7 mouse cellular contexts compared by ENCODE assay signal in the genomic region with DNA sequence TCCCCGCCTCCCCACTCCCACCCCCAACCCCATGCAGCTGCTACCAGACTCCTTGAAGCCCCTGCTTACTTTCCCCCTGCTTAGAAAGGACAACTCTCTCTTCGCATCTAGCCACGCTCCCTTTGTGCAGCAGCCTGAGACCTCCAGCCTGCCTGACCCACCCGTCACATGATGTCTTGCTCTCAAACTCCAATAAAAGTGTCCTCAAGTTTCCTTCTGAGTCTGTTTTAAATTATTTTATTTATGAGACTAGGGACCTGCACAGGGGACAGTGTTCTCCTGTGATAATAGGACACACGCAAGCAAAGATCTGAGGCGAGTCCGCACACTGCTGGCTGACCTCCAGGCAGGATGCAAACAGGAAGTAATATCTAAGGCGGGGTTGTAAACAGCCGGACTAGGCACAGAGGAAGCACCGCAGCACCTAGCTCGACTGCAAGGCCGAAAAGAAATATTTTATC. TPM values are rescaled to one million over a fixed set of nuclear protein-coding genes. Genes with fewer than 3 reads are reported as not detected.
DNase-seq lines count a peak whose midpoint lies in the region; ATAC-seq and TF ChIP-seq lines count a peak whose summit lies in the region.

No protein-coding gene starts in this region.

- H3K4me3 ChIP-seq in heart, embryonic 11.5 days (ENCODE audit: low read depth, low read length) = peak overlapping the region; percentile 37
- H3K4me3 ChIP-seq in lung, postnatal 0 days (ENCODE audit: low read depth, low read length) = peak overlapping the region; percentile 30
- H3K4me3 ChIP-seq in olfactory bulb, adult 2 months (ENCODE audit: insufficient read depth, low read depth, low read length) = peak overlapping the region; percentile 10; the same call in 1 of the 2 replicates

- no peaks in the 10 kb centered on the region for H3K9me3 ChIP-seq in heart, embryonic 11.5 days (replicated peaks; ENCODE audit: control insufficient read depth, low read length)
- no peaks in the 10 kb centered on the region for H3K9me3 ChIP-seq in lung, postnatal 0 days (ENCODE audit: low read length)

- H3K4me1 ChIP-seq in heart, embryonic 11.5 days (ENCODE audit: control insufficient read depth, insufficient read depth, low read length) = peaks cover 6% of the 10 kb centered on the region
- H3K4me1 ChIP-seq in lung, postnatal 0 days (ENCODE audit: insufficient read depth, low read depth, low read length) = peaks cover 6% of the 10 kb centered on the region; the same call in 1 of the 2 replicates
- no peaks in the 10 kb centered on the region for H3K4me1 ChIP-seq in olfactory bulb, adult 2 months (ENCODE audit: control insufficient read depth, insufficient read depth, low read length)

- peak; percentile 69 for DNase-seq in adrenal gland, adult 2 months
- DNase-seq in embryo, embryonic 9.5 days (ENCODE audit: extremely low spot score) = peak; percentile 70
- DNase-seq in kidney, adult 9 months = peak; percentile 57
- peak; percentile 79 for DNase-seq in lung, postnatal 0 days (ENCODE audit: low spot score)
- DNase-seq in thymus, postnatal 0 days (ENCODE audit: low spot score) = no peak

- TF ChIP-seq EP300 in lung, postnatal 0 days (IDR thresholded peaks at IDR 0.05) = peak; percentile 75

- no peak for TF ChIP-seq POLR2A in olfactory bulb, adult 2 months (IDR thresholded peaks at IDR 0.05; ENCODE audit: insufficient read depth, low read depth, low read length)

- peak overlapping the region; percentile 70 for H3K9ac ChIP-seq in heart, embryonic 11.5 days (ENCODE audit: low read depth, low read length)
- H3K9ac ChIP-seq in lung, postnatal 0 days (replicated peaks; ENCODE audit: low read depth) = 0 out of 2 replicates have a peak overlapping the region, but pooled peaks have one; percentile 27

- no peaks in the 10 kb centered on the region for H3K36me3 ChIP-seq in heart, embryonic 11.5 days (ENCODE audit: control insufficient read depth, insufficient read depth, low read length)
- H3K36me3 ChIP-seq in lung, postnatal 0 days (ENCODE audit: insufficient read depth, low read length) = no peaks in the 10 kb centered on the region

- peak overlapping the region; percentile 60 for H3K4me2 ChIP-seq in heart, embryonic 11.5 days
- peak overlapping the region; percentile 59 for H3K4me2 ChIP-seq in lung, postnatal 0 days (replicated peaks; ENCODE audit: low read depth, low read length)

- no peak overlapping the region; the same call in 1 of the 2 replicates for H3K27ac ChIP-seq in heart, embryonic 11.5 days (ENCODE audit: low read depth, low read length)
- H3K27ac ChIP-seq in lung, postnatal 0 days (ENCODE audit: low read length) = no peak overlapping the region
- H3K27ac ChIP-seq in olfactory bulb, adult 2 months (ENCODE audit: insufficient read depth, low read depth, low read length) = no peak overlapping the region

- ATAC-seq in heart, embryonic 11.5 days (replicated peaks; ENCODE audit: insufficient number of reproducible peaks, low FRiP score, low TSS enrichment) = peak; percentile 69; the same call in 1 of the 2 replicates
- peak; percentile 73 for ATAC-seq in lung, postnatal 0 days

- H3K27me3 ChIP-seq in heart, embryonic 11.5 days (ENCODE audit: control insufficient read depth, insufficient read depth, low read length) = no peaks in the 10 kb centered on the region
- H3K27me3 ChIP-seq in lung, postnatal 0 days (replicated peaks; ENCODE audit: insufficient read depth, low read length) = no peaks in the 10 kb centered on the region

- no peak for TF ChIP-seq CTCF in lung, postnatal 0 days (IDR thresholded peaks at IDR 0.05)
- TF ChIP-seq CTCF in olfactory bulb, adult 2 months (IDR thresholded peaks at IDR 0.05; ENCODE audit: insufficient read depth, low read depth, low read length) = no peak

- WGBS in heart, embryonic 11.5 days (ENCODE audit: insufficient replicate concordance) = under 1% methylated on average over 12 of the region's 12 CpGs
- WGBS in lung, postnatal 0 days = 4% methylated on average over 12 of the region's 12 CpGs
- 40% methylated on average over 12 of the region's 12 CpGs for WGBS in olfactory bulb, adult 2 months

RNA-seq across cellular contexts. Expression of gene Tcf12, which starts 58.1 kb away (rescaled TPM):
- total RNA-seq in adrenal gland, adult 2 months (2021) = 10 to 100 TPM; 81.1 to 97.5 TPM
- 50.2 and 52.2 TPM in 2 replicates for polyA plus RNA-seq in adrenal gland, adult 2 months (2012; rRNA removed)
- 47.3 and 51.8 TPM in 2 replicates for polyA plus RNA-seq in heart, embryonic 11.5 days (2014; fragmentation: Nextera tagmentation; extraction: Ambion mirVana)
- 32.1 and 34.1 TPM in 2 replicates for polyA plus RNA-seq in lung, postnatal 0 days (2015; fragmentation: Nextera tagmentation; extraction: Ambion mirVana)
- polyA plus RNA-seq in olfactory bulb, adult 2 months (2012; ENCODE audit: insufficient read depth, insufficient read length, low replicate concordance, missing spikeins) = 324 TPM in 1 of 2 replicates, not detected in the other
- polyA plus RNA-seq in thymus, postnatal 0 days (2015; fragmentation: Nextera tagmentation; extraction: Ambion mirVana) = 110 and 142 TPM in 2 replicates
